ENCODE assay signal across 22 mouse cellular contexts in genomic region chr8:24346390-24347113, GRCm38 (mm10).
DNase-seq lines count a peak whose midpoint lies in the region; ATAC-seq and TF ChIP-seq lines count a peak whose summit lies in the region.
"Had no signal": no experiment of that assay in that cellular context is flagged by ENCODE, and none has a peak within 500 bp of the region (broad histone marks: within the 10 kb centered on the region; RNA-seq: fewer than 3 reads in every experiment).

No protein-coding gene starts in this region.

- DNase-seq in forebrain, embryonic 10.5 days (ENCODE audit: extremely low spot score, low spot score), result peak; percentile 15
- DNase-seq in ES-CJ7 (ENCODE audit: low read depth, low spot score), result peak; percentile 31
- DNase-seq in embryonic facial prominence, embryonic 14.5 days (ENCODE audit: low spot score), result peak; percentile 77
- DNase-seq in limb, embryonic 14.5 days (ENCODE audit: low spot score), result peak; percentile 57
- no peak for DNase-seq in retina, postnatal 1 day
- DNase-seq in cerebellum, adult 8-10 months, result no peak
- DNase-seq: cerebellum, adult 9-11 months; heart, postnatal 4 days; kidney, adult 18-20 months; left cerebral cortex, postnatal 4 days; lung, postnatal 14 days; spleen, adult 18-20 months; thymus, postnatal 14 days had no signal

- no peak for ATAC-seq in forebrain, embryonic 15.5 days (replicated peaks)
- peak; percentile 91; the same call in 1 of the 2 replicates for ATAC-seq in embryonic facial prominence, embryonic 14.5 days (ENCODE audit: low read depth)
- peak; percentile 63; the same call in 1 of the 2 replicates for ATAC-seq in limb, embryonic 14.5 days (ENCODE audit: low FRiP score, low read depth)
- no peak for ATAC-seq in activated CD4-positive, CD25-positive, alpha-beta regulatory T cell, adult 4 months
- ATAC-seq: forebrain, embryonic 13.5 days; hindbrain, embryonic 16.5 days; Patski had no signal

- no peak overlapping the region for H3K9ac ChIP-seq in forebrain, embryonic 15.5 days (replicated peaks)
- H3K9ac ChIP-seq in embryonic facial prominence, embryonic 14.5 days (ENCODE audit: low read depth, low read length), result no peak overlapping the region
- no peak overlapping the region for H3K9ac ChIP-seq in limb, embryonic 14.5 days (ENCODE audit: low read depth, low read length, severe bottlenecking)
- H3K9ac ChIP-seq: forebrain, embryonic 13.5 days; heart, embryonic 13.5 days; neural tube, embryonic 12.5 days; stomach, embryonic 15.5 days had no signal

- no peaks in the 10 kb centered on the region for H3K27me3 ChIP-seq in forebrain, embryonic 10.5 days (ENCODE audit: poor library complexity, severe bottlenecking)
- no peaks in the 10 kb centered on the region for H3K27me3 ChIP-seq in forebrain, embryonic 15.5 days
- no peaks in the 10 kb centered on the region for H3K27me3 ChIP-seq in embryonic facial prominence, embryonic 14.5 days (replicated peaks; ENCODE audit: control insufficient read depth, insufficient read depth, low read length)
- H3K27me3 ChIP-seq in limb, embryonic 14.5 days (ENCODE audit: control insufficient read depth, insufficient read depth, low read length), result no peaks in the 10 kb centered on the region
- H3K27me3 ChIP-seq: forebrain, embryonic 13.5 days; heart, embryonic 13.5 days; neural tube, embryonic 12.5 days; Patski; stomach, embryonic 15.5 days had no signal

- H3K27ac ChIP-seq in forebrain, embryonic 10.5 days, result no peak overlapping the region
- no peak overlapping the region for H3K27ac ChIP-seq in forebrain, embryonic 15.5 days (replicated peaks)
- H3K27ac ChIP-seq in embryonic facial prominence, embryonic 14.5 days (replicated peaks; ENCODE audit: low read depth, low read length), result no peak overlapping the region
- H3K27ac ChIP-seq in limb, embryonic 14.5 days (replicated peaks; ENCODE audit: low read depth, low read length), result no peak overlapping the region
- H3K27ac ChIP-seq: forebrain, embryonic 13.5 days; heart, embryonic 13.5 days; layer of hippocampus, adult 2 months; neural tube, embryonic 12.5 days; stomach, embryonic 15.5 days had no signal

- H3K4me1 ChIP-seq in forebrain, embryonic 10.5 days, result no peaks in the 10 kb centered on the region
- H3K4me1 ChIP-seq in forebrain, embryonic 15.5 days, result no peaks in the 10 kb centered on the region
- peaks cover 5% of the 10 kb centered on the region for H3K4me1 ChIP-seq in embryonic facial prominence, embryonic 14.5 days (ENCODE audit: control insufficient read depth, insufficient read depth, low read length)
- H3K4me1 ChIP-seq in limb, embryonic 14.5 days (ENCODE audit: control insufficient read depth, insufficient read depth, low read length), result peaks cover 3% of the 10 kb centered on the region; the same call in 1 of the 2 replicates
- H3K4me1 ChIP-seq: forebrain, embryonic 13.5 days; stomach, embryonic 15.5 days had no signal

- H3K4me2 ChIP-seq in forebrain, embryonic 15.5 days (replicated peaks), result no peak overlapping the region
- H3K4me2 ChIP-seq in embryonic facial prominence, embryonic 14.5 days (ENCODE audit: low read depth, low read length), result no peak overlapping the region
- no peak overlapping the region for H3K4me2 ChIP-seq in limb, embryonic 14.5 days (replicated peaks; ENCODE audit: low read depth, low read length, severe bottlenecking)
- H3K4me2 ChIP-seq: forebrain, embryonic 13.5 days; heart, embryonic 13.5 days; neural tube, embryonic 12.5 days; stomach, embryonic 15.5 days had no signal

- 70% methylated on average over 6 of the region's 6 CpGs for WGBS in forebrain, embryonic 10.5 days
- 78% methylated on average over 6 of the region's 6 CpGs for WGBS in forebrain, embryonic 15.5 days
- WGBS in embryonic facial prominence, embryonic 14.5 days, result 47% methylated on average over 6 of the region's 6 CpGs
- 37% methylated on average over 6 of the region's 6 CpGs for WGBS in limb, embryonic 14.5 days

- H3K9me3 ChIP-seq in forebrain, embryonic 10.5 days, result no peaks in the 10 kb centered on the region
- H3K9me3 ChIP-seq in forebrain, embryonic 15.5 days, result no peaks in the 10 kb centered on the region
- H3K9me3 ChIP-seq in embryonic facial prominence, embryonic 14.5 days (ENCODE audit: control insufficient read depth, low read length), result no peaks in the 10 kb centered on the region
- no peaks in the 10 kb centered on the region for H3K9me3 ChIP-seq in limb, embryonic 14.5 days (ENCODE audit: control insufficient read depth, low read length)
- H3K9me3 ChIP-seq: forebrain, embryonic 13.5 days; heart, embryonic 13.5 days; neural tube, embryonic 12.5 days; stomach, embryonic 15.5 days had no signal

- TF ChIP-seq POLR2A in limb, embryonic 14.5 days (IDR thresholded peaks at IDR 0.05; ENCODE audit: borderline replicate concordance, extremely low read depth, insufficient read depth, insufficient read length), result no peak

- no peaks in the 10 kb centered on the region for H3K36me3 ChIP-seq in forebrain, embryonic 10.5 days (replicated peaks)
- H3K36me3 ChIP-seq in forebrain, embryonic 15.5 days, result no peaks in the 10 kb centered on the region
- no peaks in the 10 kb centered on the region for H3K36me3 ChIP-seq in embryonic facial prominence, embryonic 14.5 days (ENCODE audit: control insufficient read depth, insufficient read depth, low read length)
- H3K36me3 ChIP-seq in limb, embryonic 14.5 days (ENCODE audit: control insufficient read depth, insufficient read depth, low read length), result no peaks in the 10 kb centered on the region
- H3K36me3 ChIP-seq: heart, embryonic 13.5 days; neural tube, embryonic 12.5 days; stomach, embryonic 15.5 days had no signal

- no peak overlapping the region for H3K4me3 ChIP-seq in forebrain, embryonic 10.5 days
- H3K4me3 ChIP-seq in forebrain, embryonic 15.5 days, result no peak overlapping the region
- no peak overlapping the region for H3K4me3 ChIP-seq in embryonic facial prominence, embryonic 14.5 days (ENCODE audit: low read depth, low read length)
- H3K4me3 ChIP-seq in limb, embryonic 14.5 days (replicated peaks; ENCODE audit: low read length), result no peak overlapping the region
- H3K4me3 ChIP-seq: forebrain, embryonic 13.5 days; heart, embryonic 13.5 days; layer of hippocampus, adult 2 months; neural tube, embryonic 12.5 days; stomach, embryonic 15.5 days had no signal

Comparison
In these comparisons a context has a peak if more than half of its experiments do, and no peak if none do; other contexts are left out.
1. DNase-seq: peak in forebrain, embryonic 10.5 days (single experiment), ES-CJ7 (single experiment), embryonic facial prominence, embryonic 14.5 days (single experiment) and limb, embryonic 14.5 days (single experiment); none in retina, postnatal 1 day (single experiment) and cerebellum, adult 8-10 months (single experiment).
2. ATAC-seq: peak in embryonic facial prominence, embryonic 14.5 days (single experiment) and limb, embryonic 14.5 days (single experiment); none in forebrain, embryonic 15.5 days (single experiment) and activated CD4-positive, CD25-positive, alpha-beta regulatory T cell, adult 4 months (single experiment).